Mouse (Mus musculus) spleen, adult 2 months (tissue): Measurements from ENCODE around the gene 2010300C02Rik. TPM values are rescaled to one million over a fixed set of nuclear protein-coding genes. Genes with fewer than 3 reads are reported as not detected.

Source experiments
- DNase-seq, 2 experiments: peaks; one replicate each; pipeline versions ENCODE4 v3.0.0 to v3.0.0-alpha.2; 2012 to 2021; ENCODE audit warnings: low spot score in 2 of 2, low read depth in 1 of 2
- H3K27ac ChIP-seq: fragments of 200-500 bp; 2 replicates; pipeline ENCODE4 v1.5.1; 2012; ENCODE audit warnings: low read length, inconsistent platforms; ENCODE audit not compliant: insufficient read depth
- H3K27me3 ChIP-seq: fragments of 200-500 bp; 2 replicates; pipeline ENCODE4 v1.6.1; 2012; ENCODE audit warnings: mild to moderate bottlenecking, moderate library complexity, low read length, inconsistent platforms; ENCODE audit not compliant: control insufficient read depth, insufficient read depth
- H3K36me3 ChIP-seq: fragments of 200-500 bp; 2 replicates; pipeline ENCODE4 v1.6.1; 2012; ENCODE audit warnings: mild to moderate bottlenecking, low read length, inconsistent platforms; ENCODE audit not compliant: control insufficient read depth, insufficient read depth
- H3K4me1 ChIP-seq: fragments of 200-500 bp; 2 replicates; pipeline ENCODE4 v1.6.1; 2011; ENCODE audit warnings: inconsistent platforms; ENCODE audit not compliant: control insufficient read depth, insufficient read depth, insufficient read length
- H3K4me3 ChIP-seq: fragments of 200-500 bp; 2 replicates; pipeline ENCODE4 v1.5.1; 2011; ENCODE audit warnings: mild to moderate bottlenecking, inconsistent platforms; ENCODE audit not compliant: insufficient read depth, insufficient read length; ENCODE audit errors: extremely low read depth
- CTCF ChIP-seq: fragments of 200-500 bp; IDR thresholded peaks from 2 replicates; pipeline ENCODE4 v1.5.1; 2011; ENCODE audit warnings: mild to moderate bottlenecking, inconsistent platforms; ENCODE audit not compliant: insufficient read depth, insufficient read length, insufficient replicate concordance; ENCODE audit errors: extremely low read depth
- POLR2A ChIP-seq: fragments of 200-500 bp; IDR thresholded peaks from 2 replicates; pipeline ENCODE4 v1.6.1; 2011; ENCODE audit warnings: low read depth, low read length, inconsistent platforms
- WGBS: fragments of 180-500 bp; shearing (Covaris S2); methylation state at CpG from one replicate; pipeline ENCODE4 v1.1.7; 2018; 5-methylcytosine and 5-hydroxymethylcytosine counted together
- polyA plus RNA-seq: library from polyadenylated mRNA; depleted of rRNA; stranded (reverse); fragments of >200 nt; gene quantifications from 2 replicates; pipeline ENCODE4 v1.2.3, GENCODE M21; 2012

The 2010300C02Rik gene
- polyA plus RNA-seq, 1 experiment = 0.96 TPM

GRCm38 (mm10) chr1:37667386-37667785 is 52.5 kb downstream of the 2010300C02Rik start:
- no peak overlapping the region for H3K27ac ChIP-seq
- 86% methylated on average over 6 of the region's 6 CpGs for WGBS

DNA sequence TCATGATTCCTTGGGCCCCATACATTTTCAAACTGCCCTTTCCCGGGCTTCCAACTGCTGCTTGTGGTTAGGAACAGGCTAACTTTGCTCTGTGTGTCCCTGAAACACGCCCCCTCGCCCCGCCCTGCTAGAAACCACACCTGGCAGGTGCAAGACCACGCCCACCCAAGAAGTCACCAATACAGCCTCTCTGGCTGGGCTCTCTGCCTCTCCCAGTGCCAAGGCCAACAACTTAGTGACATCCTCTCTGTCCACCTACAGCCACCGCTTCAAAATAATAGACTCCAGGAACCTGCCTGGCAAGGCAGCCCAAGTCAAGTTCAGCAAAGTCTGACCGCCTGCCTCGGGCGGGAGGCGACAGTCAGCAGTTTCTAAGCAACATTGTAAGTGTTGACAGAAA is 53.3 kb downstream of the 2010300C02Rik start:
- WGBS = 80% methylated on average over 10 of the region's 10 CpGs
- Histone ChIP-seq H3K36me3 (no peaks in the 10 kb centered on the region), H3K27me3 (no peaks in the 10 kb centered on the region), H3K4me1 (peaks cover 3% of the 10 kb centered on the region; the same call in 1 of the 2 replicates), H3K27ac (no peak overlapping the region), H3K4me3 (no peak overlapping the region)
- no peak for DNase-seq
- no peak for TF ChIP-seq CTCF
- no peak for TF ChIP-seq POLR2A

More at GRCm38 (mm10) chr1:37667386-37667785, 52.5 kb downstream of the 2010300C02Rik start:
- no peaks in the 10 kb centered on the region for H3K27me3 ChIP-seq
- H3K36me3 ChIP-seq = no peaks in the 10 kb centered on the region
- peaks cover 3% of the 10 kb centered on the region; the same call in 1 of the 2 replicates for H3K4me1 ChIP-seq
- no peak for DNase-seq
- TF ChIP-seq POLR2A = no peak
- TF ChIP-seq CTCF = no peak
- H3K4me3 ChIP-seq = no peak overlapping the region

DNA sequence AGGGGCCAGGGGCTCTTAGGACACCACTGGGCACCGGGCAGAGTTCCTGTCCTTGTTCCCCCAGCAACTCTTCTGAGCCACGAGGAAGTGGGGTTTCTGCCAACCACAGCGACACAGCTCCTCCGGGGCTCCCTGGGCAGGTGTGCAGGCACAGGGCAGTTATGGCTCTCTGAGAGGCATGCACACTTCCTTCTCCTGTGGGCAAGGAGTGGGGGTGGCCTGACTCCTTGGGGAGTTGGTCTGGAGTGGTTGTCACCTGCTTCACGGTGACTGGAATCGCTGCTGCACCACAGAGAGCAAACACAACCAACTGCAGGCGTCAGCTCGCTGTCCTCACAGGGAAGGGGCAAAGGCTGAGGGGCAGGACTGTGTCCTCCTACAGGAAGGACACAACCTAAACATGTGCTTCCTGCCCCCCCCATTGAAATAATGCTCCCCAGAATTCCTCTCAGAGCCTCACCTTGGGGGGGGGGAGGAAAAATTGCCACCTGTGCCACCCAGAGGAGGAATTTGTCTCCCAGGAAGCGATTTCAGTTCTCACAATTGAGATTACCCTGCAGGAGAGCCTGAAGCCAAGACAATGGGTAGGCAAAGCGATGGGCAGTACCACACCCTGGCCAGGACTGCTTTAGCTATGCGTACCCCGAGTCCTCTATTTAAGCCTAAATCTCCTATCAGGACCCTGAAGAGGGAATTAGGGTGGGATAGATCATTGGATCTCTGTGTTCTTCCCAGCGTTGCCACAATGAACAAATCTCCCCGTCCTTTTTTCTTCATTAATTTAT is 54.2 kb downstream of the 2010300C02Rik start:
- Histone ChIP-seq H3K4me3 (no peak overlapping the region), H3K4me1 (peaks cover 3% of the 10 kb centered on the region; the same call in 1 of the 2 replicates), H3K27me3 (no peaks in the 10 kb centered on the region), H3K36me3 (no peaks in the 10 kb centered on the region), H3K27ac (no peak overlapping the region)
- no peak for DNase-seq
- 35% methylated on average over 14 of the region's 14 CpGs for WGBS
- TF ChIP-seq POLR2A (no peak), CTCF (no peak)

DNA sequence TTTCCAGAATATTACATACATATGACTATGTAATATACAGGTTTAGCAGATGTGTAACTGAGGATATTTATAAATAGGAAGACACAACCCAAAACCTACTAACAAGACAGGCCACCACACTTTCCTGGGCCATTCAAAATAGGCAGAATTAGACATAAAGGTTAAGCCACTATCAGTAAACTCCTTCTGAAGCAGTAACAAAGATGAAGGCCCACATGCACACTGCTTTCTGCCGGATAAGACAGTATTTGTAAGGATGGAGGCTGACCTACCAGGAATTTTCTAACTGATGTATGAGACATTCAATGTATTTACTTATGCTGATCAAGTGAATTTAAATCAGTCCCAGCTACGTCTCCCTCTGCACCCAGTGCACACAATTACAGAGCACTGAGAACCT is 55.4 kb downstream of the 2010300C02Rik start:
- H3K4me1 ChIP-seq = peaks cover 3% of the 10 kb centered on the region; the same call in 1 of the 2 replicates
- TF ChIP-seq POLR2A (no peak), CTCF (no peak)
- no peak overlapping the region for H3K27ac ChIP-seq
- WGBS = 89% methylated on average over 2 of the region's 2 CpGs
- H3K4me3 ChIP-seq = no peak overlapping the region
- H3K27me3 ChIP-seq = no peaks in the 10 kb centered on the region
- DNase-seq = no peak
- H3K36me3 ChIP-seq = no peaks in the 10 kb centered on the region

DNA sequence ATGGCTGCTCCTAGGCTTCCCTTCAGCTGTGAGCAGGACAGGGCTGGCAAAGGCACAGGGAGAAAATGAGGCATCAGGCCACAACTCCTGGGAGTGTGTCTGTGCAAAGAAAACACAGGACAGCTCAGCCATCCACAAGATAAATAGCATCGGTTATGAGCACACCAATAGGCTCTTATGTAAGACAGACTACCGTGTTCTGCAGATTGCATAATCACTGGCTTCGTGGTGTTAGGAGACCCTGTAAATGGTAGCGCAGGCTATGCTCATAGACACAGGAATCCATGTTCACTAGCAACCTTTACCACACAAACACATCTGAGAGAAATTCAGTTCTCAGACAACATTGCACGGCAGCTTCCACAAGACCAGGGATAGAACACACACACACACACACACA is 56.3 kb downstream of the 2010300C02Rik start:
- DNase-seq = no peak
- TF ChIP-seq CTCF (no peak), POLR2A (no peak)
- Histone ChIP-seq H3K4me1 (peaks cover 3% of the 10 kb centered on the region; the same call in 1 of the 2 replicates), H3K27ac (no peak overlapping the region), H3K27me3 (no peaks in the 10 kb centered on the region), H3K36me3 (no peaks in the 10 kb centered on the region), H3K4me3 (no peak overlapping the region)
- WGBS = 82% methylated on average over 5 of the region's 5 CpGs

DNA sequence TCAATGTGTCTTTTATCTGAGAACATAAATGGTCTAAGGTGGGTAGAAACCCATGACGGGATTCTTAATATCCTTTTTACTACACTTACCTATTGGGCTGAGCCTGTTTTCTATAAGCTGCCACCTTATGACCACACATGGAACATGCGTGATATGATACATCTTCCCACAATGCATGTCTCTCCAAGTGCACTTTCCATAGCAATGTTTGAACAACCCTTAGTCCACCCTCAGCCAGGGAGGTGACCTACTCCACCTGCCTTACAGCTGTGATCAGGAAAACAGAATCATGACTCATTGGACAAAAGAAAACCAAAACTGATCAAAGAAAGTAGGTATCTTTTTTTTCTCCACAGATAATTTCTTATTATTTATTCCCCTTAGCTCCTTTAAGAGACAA is 63.9 kb downstream of the 2010300C02Rik start:
- Histone ChIP-seq H3K4me1 (no peaks in the 10 kb centered on the region), H3K36me3 (no peaks in the 10 kb centered on the region), H3K27me3 (no peaks in the 10 kb centered on the region), H3K4me3 (no peak overlapping the region), H3K27ac (no peak overlapping the region)
- TF ChIP-seq CTCF (no peak), POLR2A (no peak)
- no peak for DNase-seq
- 93% methylated on average over 2 of the region's 2 CpGs for WGBS

GRCm38 (mm10) chr1:37653992-37654391 is 65.9 kb downstream of the 2010300C02Rik start:
- Histone ChIP-seq H3K27ac (no peak overlapping the region), H3K4me3 (no peak overlapping the region), H3K4me1 (no peaks in the 10 kb centered on the region), H3K27me3 (no peaks in the 10 kb centered on the region), H3K36me3 (no peaks in the 10 kb centered on the region)
- TF ChIP-seq CTCF (no peak), POLR2A (no peak)
- 75% methylated on average over 5 of the region's 5 CpGs for WGBS
- DNase-seq = no peak
